Mouse (Mus musculus) lung, postnatal 0 days (tissue): ENCODE data around the gene Hsdl2.

Experiments used
- CTCF ChIP-seq: IDR thresholded peaks from 2 replicates; pipeline ENCODE4 v1.5.1; 2016; ENCODE audit warnings: antibody characterized with exemption, mild to moderate bottlenecking
- EP300 ChIP-seq: IDR thresholded peaks from 2 replicates; pipeline ENCODE4 v1.6.1; 2016; ENCODE audit warnings: antibody characterized with exemption, mild to moderate bottlenecking, control low read depth

DNA sequence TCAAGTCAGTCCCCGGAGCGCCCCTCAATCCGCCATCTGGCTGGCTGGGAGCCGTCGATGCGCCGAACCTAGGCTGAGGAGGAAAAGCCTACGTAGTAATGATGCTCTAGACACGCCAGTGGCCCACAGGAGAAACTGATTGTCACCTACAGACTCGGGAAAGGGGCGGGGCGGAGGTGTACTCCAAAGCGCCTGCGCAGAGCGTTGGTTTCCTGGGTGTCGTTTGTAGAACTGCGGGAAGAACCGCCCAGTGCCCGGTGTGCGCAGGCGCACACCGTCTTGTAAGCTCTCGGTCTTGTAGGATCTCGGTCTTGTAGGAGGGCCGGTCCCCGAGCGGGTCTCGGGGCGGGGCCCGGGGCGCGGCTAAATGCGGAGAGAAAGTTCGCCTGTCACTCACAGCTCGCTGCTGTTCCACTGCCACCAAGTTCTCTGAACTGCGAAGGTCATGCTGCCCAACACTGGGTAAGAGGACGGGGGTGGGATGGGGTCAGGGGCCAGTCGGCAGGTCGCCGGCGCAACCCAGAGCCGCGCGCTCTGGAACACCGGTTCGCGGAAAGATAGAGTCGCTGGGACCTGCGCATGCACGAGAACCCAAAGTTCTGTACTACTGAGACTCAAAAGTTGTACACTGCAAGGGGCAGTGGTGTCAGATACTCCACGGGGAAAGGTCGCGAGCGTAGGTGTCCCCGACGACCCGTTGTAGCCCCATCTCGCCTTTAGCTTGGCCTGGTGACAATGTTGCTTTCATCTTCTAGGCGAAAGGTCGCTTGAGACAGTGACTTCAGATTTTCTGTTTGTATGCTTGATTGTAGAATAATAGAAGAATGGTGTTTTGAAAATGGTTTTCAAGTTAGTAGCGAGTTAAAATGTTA is at the start of gene Hsdl2:
- TF ChIP-seq CTCF (no peak), EP300 (no peak)
